Mouse (Mus musculus): ENCODE data around the gene Bloc1s2. TPM values are rescaled to one million over a fixed set of nuclear protein-coding genes. Genes with fewer than 3 reads are reported as not detected.
"Not testable (repeated sequence)": the region's sequence is repeated elsewhere in the genome, so short reads cannot be mapped to it uniquely, and the experiment has no call there.

Bloc1s2 gene
- total RNA-seq, 2 experiments from 2014 or later = 70.7 to 143 TPM

DNA sequence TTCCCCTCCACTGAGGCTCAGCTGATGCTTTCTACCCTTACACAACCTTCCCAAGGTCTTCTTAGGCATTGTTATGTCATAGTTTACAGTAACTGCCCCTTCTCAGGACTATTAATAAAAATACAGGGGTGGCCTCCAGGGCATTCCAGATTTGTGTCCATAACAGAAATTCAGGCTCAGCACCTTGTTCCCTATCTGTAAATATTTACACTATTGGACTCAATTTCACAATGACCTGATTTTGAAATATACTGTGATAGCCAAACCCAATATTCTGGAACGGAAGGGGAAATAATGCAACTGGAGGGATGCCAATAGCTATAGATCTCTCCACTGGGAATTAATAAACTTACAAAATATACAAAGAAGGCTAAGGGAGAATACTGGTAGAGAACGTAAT, 17.7 kb downstream of the Bloc1s2 start:
- ATAC-seq (replicated peaks; ENCODE audit: poor library complexity, severe bottlenecking) = no peak

DNA sequence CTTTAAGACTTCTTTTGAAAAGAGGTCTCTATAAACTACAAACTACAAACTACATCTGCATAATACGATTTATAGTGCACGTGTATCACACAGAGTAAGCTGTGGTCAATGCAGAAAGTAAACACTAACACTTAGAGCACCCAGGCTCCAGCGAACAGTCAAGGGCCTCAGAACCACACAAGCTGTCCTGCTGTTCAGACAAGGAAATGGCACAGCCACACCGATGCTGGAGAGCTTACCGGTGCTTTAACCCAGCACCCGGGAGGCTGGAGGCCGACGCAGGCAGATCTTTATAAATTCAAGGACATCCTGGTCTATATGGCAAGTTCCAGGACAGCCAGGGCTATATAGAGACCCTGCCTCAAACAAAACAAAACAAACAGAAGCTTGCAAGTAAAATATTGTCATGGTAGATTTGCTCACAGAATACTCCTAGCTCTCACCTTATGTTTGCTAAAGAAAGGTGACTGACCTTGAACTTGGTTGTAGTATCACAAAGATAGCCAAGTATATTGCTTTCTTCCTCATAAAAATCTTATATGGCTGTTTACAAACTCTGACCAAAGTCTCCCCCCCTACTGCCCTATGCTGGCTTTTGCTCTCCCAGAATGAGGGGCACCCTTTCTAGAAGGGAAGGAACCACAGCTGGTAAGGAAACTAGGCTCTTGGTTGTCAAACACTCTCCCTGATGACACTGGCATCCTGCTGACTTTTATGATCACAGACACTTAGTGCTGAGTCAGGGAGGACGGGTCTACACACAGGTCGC, 18.3 kb downstream of the Bloc1s2 start:
- ATAC-seq (replicated peaks; ENCODE audit: poor library complexity, severe bottlenecking) = no peak

DNA sequence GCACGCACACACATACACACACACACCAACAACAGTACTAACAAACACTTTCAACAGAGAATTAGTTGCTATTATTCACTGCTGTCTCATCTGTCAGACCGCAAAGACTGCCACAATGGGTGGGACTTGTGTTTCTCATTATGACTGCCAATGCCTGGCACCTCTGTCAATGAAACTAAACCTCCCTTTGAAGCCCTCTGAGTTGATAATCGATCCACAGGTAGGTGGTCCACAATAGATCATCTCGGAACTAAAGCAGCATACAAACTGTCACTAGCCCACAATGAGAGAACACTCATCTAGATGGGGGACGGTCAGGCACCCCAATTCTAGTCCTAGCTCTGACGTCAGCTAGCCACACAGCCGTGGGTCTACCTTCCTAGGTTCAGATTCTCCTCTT, 25.1 kb downstream of the Bloc1s2 start:
- ATAC-seq (replicated peaks; ENCODE audit: poor library complexity, severe bottlenecking) = no peak

DNA sequence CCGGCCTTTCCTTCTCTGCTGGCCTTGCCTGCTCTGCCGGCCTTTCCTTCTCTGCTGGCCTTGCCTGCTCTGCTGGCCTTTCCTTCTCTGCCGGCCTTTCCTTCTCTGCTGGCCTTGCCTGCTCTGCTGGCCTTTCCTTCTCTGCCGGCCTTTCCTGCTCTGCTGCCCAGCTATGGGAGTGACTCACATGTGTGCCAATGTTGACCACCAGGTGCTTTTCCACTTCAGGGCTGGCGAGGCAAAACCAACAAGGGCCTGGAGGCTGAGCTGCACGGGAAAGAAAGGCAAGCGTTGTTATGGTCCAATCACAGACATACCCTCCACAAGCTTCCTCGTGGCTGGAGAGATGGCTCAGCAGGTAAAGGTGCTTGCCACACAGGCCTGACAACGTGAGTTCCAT, 25.6 kb downstream of the Bloc1s2 start:
- ATAC-seq (replicated peaks; ENCODE audit: poor library complexity, severe bottlenecking) = not testable (repeated sequence)

DNA sequence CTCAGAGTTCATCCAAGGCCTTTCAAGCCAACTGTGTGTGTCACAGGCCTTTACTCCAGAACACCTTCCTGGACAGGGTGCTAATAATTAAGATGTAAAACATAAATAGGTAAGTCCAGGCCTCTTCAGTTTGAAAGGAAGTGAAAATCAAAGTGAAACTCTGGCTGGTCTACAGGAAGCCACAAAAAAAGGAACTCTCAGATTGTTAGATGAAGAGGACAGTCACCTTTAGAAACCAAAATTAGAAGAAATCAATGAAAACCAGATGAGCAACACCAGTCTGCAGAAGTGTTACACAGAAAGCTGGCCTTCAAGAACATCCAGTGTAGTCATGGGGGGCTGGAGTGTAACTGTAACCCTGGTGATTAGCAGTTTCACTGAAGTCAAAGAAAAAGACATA, 28.5 kb downstream of the Bloc1s2 start:
- peak; percentile 42 for ATAC-seq (replicated peaks; ENCODE audit: poor library complexity, severe bottlenecking)

DNA sequence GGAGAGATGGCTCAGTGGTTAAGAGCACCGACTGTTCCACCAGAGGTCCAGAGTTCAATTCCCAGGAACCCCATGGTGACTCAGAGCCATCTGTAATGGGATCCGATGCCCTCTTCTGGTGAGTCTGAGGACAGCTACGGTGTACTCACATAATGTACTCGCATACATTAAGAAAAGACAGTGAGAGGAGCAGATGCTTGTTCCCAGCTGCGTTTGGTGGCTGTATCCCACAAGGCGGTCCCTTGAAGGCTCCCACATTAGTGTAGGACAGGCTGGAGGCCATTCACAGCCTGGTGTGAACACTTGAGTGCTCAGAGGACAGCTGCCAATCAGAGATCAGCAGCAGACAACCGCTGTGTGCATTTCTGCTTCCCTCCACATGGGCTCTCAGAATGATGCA, 34.5 kb downstream of the Bloc1s2 start:
- no peak for ATAC-seq (replicated peaks; ENCODE audit: poor library complexity, severe bottlenecking)

DNA sequence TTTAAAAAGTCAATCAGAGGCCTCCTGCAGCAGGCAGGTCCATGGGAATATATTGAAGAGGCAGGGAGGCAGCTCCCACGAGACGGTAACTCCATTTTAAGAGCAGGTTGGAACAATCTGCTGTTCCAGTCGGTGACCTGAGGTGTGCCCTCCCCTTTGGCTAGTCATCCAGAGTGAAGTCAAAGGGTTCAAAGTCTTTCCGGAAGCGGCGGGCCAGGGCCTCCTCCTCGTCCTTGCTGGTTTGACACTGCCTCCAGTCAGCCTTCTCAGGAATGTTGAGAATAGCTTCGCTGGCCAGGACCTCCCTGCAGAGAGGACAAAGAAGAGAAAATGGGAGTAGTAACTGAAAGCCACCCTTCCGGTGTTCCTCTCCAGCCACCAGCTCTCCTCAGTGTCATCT, 35.9 kb downstream of the Bloc1s2 start:
- ATAC-seq (replicated peaks; ENCODE audit: poor library complexity, severe bottlenecking) = no peak

DNA sequence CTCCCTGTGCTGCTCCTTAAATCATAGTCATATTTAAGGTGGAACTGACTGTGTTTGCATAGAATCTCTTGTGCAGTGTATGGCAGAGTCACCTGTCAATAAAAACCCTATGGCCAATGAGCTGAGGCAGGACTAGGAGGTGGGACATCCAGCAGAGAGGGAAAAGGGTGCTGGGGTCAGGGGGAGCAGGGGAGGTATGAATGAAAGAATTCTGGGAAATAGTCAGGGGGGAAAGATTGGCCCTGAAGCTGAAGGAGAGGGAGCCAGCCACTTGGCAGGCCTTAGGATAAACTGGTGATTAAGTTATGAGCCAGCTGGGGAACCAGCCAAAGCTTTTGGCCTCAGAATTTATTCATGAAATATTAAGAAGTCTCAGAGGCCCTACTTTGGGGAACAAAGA, 37.2 kb downstream of the Bloc1s2 start:
- no peak for ATAC-seq (replicated peaks; ENCODE audit: poor library complexity, severe bottlenecking)

DNA sequence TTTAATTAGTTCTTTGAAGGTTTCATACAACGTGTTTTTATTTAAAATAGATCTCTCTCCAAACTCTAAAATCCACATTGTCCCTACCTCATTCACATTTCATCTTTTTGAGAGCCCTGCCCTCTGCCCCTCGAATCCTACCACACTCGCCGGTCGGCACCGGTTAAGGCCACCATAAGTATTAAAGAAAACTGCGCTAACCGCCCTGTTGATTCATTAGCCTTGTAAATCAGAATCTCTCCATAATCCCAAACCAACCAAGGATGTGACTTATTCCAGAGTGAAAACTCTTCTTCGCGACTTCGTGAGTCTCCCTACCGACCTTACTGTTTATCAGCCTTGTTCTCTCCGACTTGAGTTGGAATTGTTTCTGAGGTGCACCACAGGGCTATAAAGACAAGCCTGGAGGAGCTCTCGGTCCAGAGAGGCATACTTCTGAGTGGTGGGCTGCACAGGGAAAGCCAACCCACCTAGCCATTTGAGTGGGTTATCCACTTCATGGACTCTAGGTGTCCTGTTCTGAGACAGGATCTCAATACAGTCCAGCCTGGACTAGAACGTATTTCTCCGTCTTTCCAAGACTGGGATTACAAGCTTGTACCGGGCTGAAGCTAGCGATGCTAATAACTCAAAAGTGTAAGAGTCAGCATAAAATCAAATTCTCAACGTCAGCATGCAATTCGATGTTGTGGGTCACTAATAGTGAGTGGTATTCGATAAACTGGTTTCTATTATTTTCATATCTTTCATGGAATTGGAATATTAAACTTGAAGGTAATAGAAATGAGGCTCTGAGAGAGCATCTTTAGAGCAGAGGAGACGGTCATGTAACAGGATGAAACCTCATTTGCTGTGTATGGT, 38.4 kb downstream of the Bloc1s2 start:
- peak; percentile 8; the same call in 1 of the 2 replicates for ATAC-seq (replicated peaks; ENCODE audit: poor library complexity, severe bottlenecking)

DNA sequence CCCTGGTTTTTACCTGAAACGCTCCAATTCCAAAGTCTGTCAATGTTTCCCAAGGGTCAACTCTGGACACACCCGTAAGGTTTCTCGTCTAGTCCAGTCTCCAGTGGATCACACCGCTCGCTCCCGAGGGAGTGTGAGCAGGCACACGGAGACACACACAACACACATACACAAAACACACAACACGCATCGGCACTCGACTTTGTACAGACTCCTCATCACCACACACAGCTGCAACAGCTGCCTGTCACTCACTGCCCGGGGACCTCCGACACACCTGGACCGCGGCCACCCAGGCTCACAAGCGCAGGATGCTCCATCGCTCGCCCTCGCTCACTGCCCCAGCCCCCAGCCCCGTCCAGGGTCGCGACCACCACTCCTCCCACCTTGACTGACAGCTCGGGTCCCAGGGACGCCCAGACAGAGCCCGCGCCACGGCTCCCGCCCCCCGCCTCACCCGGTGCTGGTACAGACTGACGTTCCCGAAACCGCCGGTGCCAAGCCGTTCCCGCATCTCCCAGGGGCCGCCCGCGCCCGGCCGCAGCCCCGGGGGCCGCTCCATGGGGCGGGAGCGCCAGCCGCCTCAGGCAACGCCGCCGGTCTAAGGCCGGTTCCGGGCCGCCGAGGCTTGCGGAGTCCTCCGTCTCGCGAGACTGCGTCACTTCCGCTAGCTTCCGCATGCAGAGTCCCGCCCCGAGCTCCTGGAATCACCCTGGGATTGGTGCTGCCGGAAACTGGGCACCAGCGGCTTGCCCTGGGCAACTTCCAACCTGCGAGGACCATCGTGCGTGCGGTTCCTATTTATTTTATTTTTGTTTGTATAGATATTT, 39.2 kb downstream of the Bloc1s2 start, which contains the start of gene Chuk:
TSS of gene Chuk (minus strand) at position 650 of the 830 bp plus-strand sequence.
- ATAC-seq (replicated peaks; ENCODE audit: poor library complexity, severe bottlenecking) = peak; percentile 95

DNA sequence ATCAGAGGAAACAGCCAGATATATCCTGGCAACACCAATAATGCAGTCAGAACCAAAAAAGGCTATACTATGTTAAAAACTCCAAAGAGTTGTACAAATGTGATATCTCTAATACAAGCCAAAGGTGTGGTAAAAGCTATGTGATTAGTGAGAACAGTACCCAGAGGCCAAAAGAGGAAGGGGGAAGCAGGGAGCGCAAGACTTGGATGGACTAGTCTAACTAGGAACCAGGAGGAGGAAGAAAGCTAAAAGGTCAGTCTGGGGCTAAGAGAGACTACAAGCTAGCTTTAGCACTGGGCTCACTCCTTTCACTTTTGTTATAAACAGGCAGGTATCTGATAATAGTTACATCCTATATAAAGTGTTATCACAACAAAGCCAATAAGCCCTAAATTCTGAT, 41.9 kb downstream of the Bloc1s2 start:
- peak; percentile 42; the same call in 1 of the 2 replicates for ATAC-seq (replicated peaks; ENCODE audit: poor library complexity, severe bottlenecking)

DNA sequence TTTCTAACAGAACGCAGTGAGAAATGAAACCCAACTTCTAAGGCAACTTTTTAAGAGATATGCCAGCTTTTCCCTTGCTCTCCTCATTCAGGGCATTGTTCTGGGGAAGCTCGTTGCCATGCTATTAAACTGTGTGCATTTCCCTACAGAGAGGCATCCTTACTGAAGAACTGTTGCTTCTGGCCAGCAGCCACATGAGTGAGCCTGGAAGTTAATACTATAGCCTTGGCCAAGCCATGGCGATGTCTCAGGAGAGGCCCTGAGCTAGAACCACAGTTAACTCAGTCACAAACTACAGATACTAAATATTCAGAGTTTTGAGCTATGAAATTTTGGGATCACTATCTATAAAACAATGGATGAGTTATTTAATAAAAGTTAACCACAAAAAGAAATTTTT, 43.2 kb downstream of the Bloc1s2 start:
- no peak for ATAC-seq (replicated peaks; ENCODE audit: poor library complexity, severe bottlenecking)

DNA sequence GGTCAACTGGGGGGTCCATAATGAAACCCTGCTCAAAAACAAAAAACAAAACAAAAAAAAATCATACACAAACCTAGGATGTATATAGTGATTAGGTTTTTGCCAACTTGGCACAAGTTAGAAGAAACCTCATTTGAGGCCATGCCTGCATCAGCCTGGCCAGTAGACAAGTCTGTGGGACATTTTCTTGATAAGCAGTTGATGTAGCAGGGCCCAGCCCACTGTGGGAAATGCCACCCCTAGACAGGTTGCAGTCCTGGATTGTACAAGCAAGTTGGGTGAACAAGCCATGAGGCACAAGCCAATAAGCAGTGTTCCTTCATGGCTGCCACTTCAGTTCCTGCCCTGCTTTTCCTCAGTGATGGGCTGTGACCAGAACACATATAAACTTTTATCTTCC, 45.4 kb downstream of the Bloc1s2 start:
- no peak for ATAC-seq (replicated peaks; ENCODE audit: poor library complexity, severe bottlenecking)

Other genes with a start within 250 kb of the Bloc1s2 start
- gene Dnmbp, start 206.3 kb downstream of the Bloc1s2 start, total RNA-seq (2014; fragmentation: Nextera tagmentation) = 10.5 and 11.9 TPM in 2 replicates
- gene Dnmbp, start 206.3 kb downstream of the Bloc1s2 start, total RNA-seq (2017) = 7.4 and 8.3 TPM in 2 replicates
- gene Cpn1, start 159.9 kb downstream of the Bloc1s2 start, total RNA-seq (2014; fragmentation: Nextera tagmentation) = 0.28 TPM in 1 of 2 replicates, not detected in the other
- 0.47 TPM in 1 of 2 replicates, not detected in the other for gene Cpn1, start 159.9 kb downstream of the Bloc1s2 start, total RNA-seq (2017)
- not detected in 2 replicates for gene Cyp2c23, start 117.2 kb downstream of the Bloc1s2 start, total RNA-seq (2014; fragmentation: Nextera tagmentation)
- not detected in 2 replicates for gene Cyp2c23, start 117.2 kb downstream of the Bloc1s2 start, total RNA-seq (2017)
- gene Erlin1, start 76.7 kb downstream of the Bloc1s2 start, total RNA-seq (2014; fragmentation: Nextera tagmentation) = 73.4 and 78.4 TPM in 2 replicates
- gene Erlin1, start 76.7 kb downstream of the Bloc1s2 start, total RNA-seq (2017) = 51.1 and 56.5 TPM in 2 replicates
- gene Chuk, start 39.0 kb downstream of the Bloc1s2 start, total RNA-seq (2014; fragmentation: Nextera tagmentation) = 45.7 and 60.9 TPM in 2 replicates
- gene Chuk, start 39.0 kb downstream of the Bloc1s2 start, total RNA-seq (2017) = 69.8 and 71.6 TPM in 2 replicates
- gene Cwf19l1, start 10.6 kb downstream of the Bloc1s2 start, total RNA-seq (2014; fragmentation: Nextera tagmentation) = 27.7 and 44.9 TPM in 2 replicates
- 19.3 and 26.3 TPM in 2 replicates for gene Cwf19l1, start 10.6 kb downstream of the Bloc1s2 start, total RNA-seq (2017)
- gene Pkd2l1, start 46.0 kb upstream of the Bloc1s2 start, total RNA-seq (2014; fragmentation: Nextera tagmentation) = not detected in 2 replicates
- not detected in 2 replicates for gene Pkd2l1, start 46.0 kb upstream of the Bloc1s2 start, total RNA-seq (2017)
- not detected in 2 replicates for gene Scd3, start 56.8 kb upstream of the Bloc1s2 start, total RNA-seq (2014; fragmentation: Nextera tagmentation)
- not detected in 2 replicates for gene Scd3, start 56.8 kb upstream of the Bloc1s2 start, total RNA-seq (2017)
- 91.6 and 93.4 TPM in 2 replicates for gene Scd2, start 147.2 kb upstream of the Bloc1s2 start, total RNA-seq (2014; fragmentation: Nextera tagmentation)
- gene Scd2, start 147.2 kb upstream of the Bloc1s2 start, total RNA-seq (2017) = 108 and 109 TPM in 2 replicates
- not detected in 2 replicates for gene Scd4, start 186.6 kb upstream of the Bloc1s2 start, total RNA-seq (2014; fragmentation: Nextera tagmentation)
- 0.22 TPM in 1 of 2 replicates, not detected in the other for gene Scd4, start 186.6 kb upstream of the Bloc1s2 start, total RNA-seq (2017)

Measured in granulocyte monocyte progenitor cell, adult 5-6 weeks (primary cell).